Mouse (Mus musculus) brain, embryonic 14.5 days (tissue): ENCODE measurements around the gene Acoxl.

Source experiments
- CTCF ChIP-seq: fragments of 200-500 bp; IDR thresholded peaks from 2 replicates; pipeline ENCODE4 v1.5.1; 2012; ENCODE audit warnings: inconsistent platforms, mild to moderate bottlenecking, moderate library complexity, borderline replicate concordance; ENCODE audit not compliant: insufficient read depth, insufficient read length; ENCODE audit errors: extremely low read depth
- POLR2A ChIP-seq: fragments of 200-500 bp; IDR thresholded peaks from 2 replicates; pipeline ENCODE4 v1.6.1; 2012; ENCODE audit warnings: mild to moderate bottlenecking, inconsistent platforms, borderline replicate concordance; ENCODE audit not compliant: poor library complexity, insufficient read depth, insufficient read length, severe bottlenecking; ENCODE audit errors: extremely low read depth

- no peak for TF ChIP-seq CTCF
- no peak for TF ChIP-seq POLR2A
Measured at GRCm38 (mm10) chr2:128054905-128055304, 216.2 kb downstream of the Acoxl start.
